Mouse (Mus musculus) retina, embryonic 14.5 days (tissue): ENCODE results near the gene Arhgef40.

ENCODE experiments used
- DNase-seq: peaks from one replicate; pipeline ENCODE4 v3.0.0-alpha.2; 2015; ENCODE audit warnings: low spot score

Gene Arhgef40

GRCm38 (mm10) chr14:51984247-51985231, at the start of gene Arhgef40:
Arhgef40 (plus strand) TSS chr14:51984719.
- DNase-seq = peak; percentile 79

GRCm38 (mm10) chr14:51939005-51939404, 45.5 kb upstream of the Arhgef40 start:
- DNase-seq = no peak

DNA sequence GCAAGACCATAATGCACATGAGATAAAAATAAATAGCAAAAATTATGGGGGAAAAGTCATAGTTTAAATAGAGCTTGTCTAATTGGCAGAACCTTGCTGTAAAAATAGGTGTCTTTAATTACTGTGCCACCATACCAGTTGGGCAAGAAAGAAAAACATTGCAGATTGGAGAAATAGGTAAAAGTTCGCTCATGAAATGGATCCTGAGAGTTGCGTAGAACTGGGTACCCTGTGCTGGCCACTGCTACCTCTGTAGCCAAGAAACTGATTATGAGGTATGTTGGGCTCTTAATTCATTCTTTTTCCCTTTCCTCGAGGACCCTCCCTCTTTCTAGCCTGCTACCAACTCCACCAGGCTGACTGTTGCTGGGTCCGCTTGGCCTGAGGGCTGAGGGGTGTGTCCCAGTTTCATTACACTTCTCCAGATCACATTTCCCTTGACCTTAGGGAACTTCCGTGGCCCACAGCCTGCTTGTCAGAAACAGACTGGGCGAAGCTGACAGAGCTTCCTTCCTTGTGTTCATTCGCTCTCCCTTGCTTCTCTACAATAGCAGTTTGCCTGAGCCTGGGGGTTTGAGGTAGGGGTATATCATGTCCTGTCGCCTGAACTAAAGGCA, 43.5 kb upstream of the Arhgef40 start:
- peak; percentile 15 for DNase-seq

GRCm38 (mm10) chr14:51941577-51941976, 42.9 kb upstream of the Arhgef40 start:
- DNase-seq = no peak

- no peak for DNase-seq
These were observed 42.3 kb upstream of the Arhgef40 start for GRCm38 (mm10) chr14:51942236-51942635.

- DNase-seq = no peak
These were observed 41.2 kb upstream of the Arhgef40 start for GRCm38 (mm10) chr14:51943336-51943735.

DNA sequence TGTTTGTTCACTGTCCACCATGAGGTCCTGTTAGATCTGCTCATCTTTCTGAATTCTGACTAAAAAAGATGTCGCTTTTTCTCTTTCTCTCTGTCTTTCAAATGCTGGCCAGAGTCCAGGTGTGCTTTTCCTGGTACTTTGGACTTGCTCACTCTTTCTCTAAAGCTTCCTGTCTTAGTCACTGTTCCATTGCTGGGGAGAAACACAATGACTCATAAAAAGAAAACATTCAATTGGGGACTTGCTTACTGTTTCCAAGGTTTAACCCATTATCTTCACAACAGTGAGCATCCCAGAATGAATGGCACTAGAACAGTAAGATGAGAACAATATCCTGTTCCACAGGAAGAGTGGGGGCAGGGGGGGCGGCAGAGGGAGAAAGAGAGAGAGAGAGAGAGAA, 24.2 kb upstream of the Arhgef40 start:
- DNase-seq = no peak

- no peak for DNase-seq
These were observed 17.1 kb upstream of the Arhgef40 start for GRCm38 (mm10) chr14:51967400-51967799.

DNA sequence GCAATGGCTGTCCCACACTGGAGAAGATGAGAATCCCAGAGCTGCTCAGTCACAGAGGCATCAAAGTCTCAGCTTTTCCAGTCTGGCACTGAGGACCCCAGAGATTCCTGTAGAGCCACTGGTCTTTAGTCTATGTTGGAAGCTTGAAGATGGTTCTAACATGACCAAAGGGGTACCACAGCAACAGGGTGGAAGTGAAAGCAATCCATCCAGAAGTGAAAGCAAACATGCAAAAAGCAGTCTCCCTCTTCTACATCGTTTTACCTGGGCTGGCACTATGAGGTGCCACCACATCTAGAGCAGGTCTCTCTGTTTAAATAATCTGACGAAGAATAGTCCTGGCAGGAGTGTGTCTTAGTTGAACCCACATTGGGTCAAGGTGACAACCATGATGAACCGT, 5.3 kb upstream of the Arhgef40 start:
- no peak for DNase-seq

DNA sequence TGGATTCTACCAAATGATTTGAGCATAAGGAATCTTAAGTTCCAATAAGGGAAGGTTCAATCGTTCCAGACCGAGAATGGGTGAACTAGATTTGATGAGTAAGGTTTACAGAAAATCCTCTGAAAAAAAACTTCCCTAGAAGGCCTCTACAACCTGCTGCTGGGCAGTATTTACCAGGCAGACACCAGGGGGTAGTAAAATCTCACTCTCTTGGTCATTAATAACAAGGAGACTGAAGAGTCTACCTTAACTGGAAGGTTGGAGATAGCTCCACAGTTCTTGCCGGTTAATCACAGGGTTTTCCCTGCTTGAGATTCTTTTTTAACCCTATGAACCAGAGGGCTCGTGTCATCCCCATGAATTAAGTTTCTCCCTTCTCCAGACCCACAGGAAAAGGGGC, 1.3 kb upstream of the Arhgef40 start:
- peak; percentile 28 for DNase-seq

GRCm38 (mm10) chr14:51983855-51984246, 668 bp upstream of the Arhgef40 start:
- no peak for DNase-seq

DNA sequence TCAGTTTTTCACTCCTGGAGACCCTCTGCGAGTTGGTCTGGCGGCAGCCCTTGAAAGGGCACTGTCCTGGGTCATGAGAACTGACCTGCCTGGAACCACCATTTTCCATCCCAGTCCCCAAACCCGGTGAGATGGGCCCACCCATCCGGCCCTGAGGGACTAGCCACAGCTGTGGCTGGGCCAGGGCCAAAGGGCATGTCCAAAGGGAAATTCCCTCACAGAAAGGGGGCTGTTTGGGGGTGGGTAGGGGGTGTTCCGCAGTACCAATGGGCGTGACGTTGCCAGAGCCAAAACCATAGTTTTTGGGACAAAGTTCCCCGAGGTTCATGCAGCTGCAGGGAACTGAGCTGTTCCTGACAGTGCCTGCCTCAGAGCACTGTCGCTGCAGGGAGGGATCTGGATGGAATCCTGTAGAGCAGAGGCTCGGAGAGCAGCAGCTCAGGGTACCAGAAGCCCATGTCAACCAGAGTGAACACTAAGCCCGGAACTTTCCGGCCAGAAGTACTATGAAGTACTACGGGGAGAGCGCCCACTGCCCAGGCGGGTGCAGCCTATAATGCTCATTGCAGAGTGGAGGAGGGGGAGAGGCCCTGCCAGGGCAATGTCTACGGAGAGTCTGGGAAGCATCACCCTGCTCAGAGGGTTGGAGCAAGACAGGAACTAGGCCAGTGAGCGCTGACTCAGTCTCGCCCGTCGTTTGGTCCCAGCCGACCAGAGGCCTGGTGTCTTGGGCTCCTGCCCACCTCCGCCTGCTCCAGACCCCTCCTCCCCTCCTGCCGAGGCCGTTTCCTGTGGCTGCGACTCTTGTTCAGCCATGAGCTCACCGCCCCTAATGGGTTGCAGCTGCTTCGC, 1.0 kb downstream of the Arhgef40 start:
- peak; percentile 76 for DNase-seq

GRCm38 (mm10) chr14:51986153-51986505, 1.6 kb downstream of the Arhgef40 start:
- DNase-seq = no peak

DNA sequence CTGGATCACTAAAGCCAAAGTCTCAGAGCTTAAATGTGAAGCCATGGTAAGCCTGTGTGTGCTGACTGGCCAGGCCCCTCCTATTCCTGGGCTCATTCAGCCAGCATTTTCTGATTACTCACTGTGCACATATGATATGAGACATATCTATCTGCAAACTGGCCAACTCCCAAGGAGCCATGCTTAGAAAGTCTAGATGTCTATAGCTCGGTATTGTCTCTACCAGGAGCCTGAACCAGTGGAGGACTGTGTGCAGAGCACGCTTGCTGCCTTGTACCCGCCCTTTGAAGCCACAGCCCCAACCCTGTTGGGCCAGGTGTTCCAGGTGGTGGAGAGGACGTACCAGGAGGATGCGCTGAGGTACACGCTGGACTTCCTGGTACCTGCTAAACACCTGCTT, 2.7 kb downstream of the Arhgef40 start:
- no peak for DNase-seq

GRCm38 (mm10) chr14:51988731-51989130, 4.2 kb downstream of the Arhgef40 start:
- DNase-seq = no peak

- no peak for DNase-seq
These were observed 5.0 kb downstream of the Arhgef40 start for GRCm38 (mm10) chr14:51989461-51989970.

- DNase-seq = no peak
These were observed 9.9 kb downstream of the Arhgef40 start for GRCm38 (mm10) chr14:51994453-51994852.

DNA sequence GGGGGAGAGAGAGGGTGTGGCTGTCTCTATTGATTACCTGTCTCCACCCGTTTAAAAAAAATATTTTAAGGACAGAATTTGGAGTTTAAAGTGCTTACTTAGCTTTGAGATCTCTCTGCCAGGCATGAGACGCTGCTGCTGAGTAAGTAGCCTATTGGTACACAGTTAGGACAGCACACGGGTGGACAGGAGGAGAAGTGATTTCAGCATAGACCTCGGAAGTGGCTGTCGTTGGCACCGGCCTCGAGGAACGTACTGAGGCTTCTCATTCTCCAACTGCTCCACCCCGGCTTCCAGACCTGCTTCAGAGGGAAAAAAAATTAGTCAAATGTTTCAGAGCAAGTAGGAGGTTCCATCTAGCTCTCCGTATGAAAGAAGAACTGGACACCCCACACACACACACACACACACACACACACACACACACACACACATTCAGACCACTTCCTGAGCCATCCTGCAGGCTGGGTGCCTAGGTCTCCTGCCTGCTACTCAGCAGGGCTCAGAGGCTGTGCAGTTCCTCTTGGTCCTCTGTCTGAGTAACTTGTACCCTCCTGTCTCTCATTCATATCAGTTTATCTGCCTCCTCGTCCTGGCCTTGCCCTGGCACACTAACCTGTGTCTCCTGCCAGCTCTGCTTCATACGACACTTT, 10.8 kb downstream of the Arhgef40 start:
- DNase-seq = no peak

- DNase-seq = peak; percentile 34
These were observed 11.8 kb downstream of the Arhgef40 start for GRCm38 (mm10) chr14:51996231-51996841.

DNA sequence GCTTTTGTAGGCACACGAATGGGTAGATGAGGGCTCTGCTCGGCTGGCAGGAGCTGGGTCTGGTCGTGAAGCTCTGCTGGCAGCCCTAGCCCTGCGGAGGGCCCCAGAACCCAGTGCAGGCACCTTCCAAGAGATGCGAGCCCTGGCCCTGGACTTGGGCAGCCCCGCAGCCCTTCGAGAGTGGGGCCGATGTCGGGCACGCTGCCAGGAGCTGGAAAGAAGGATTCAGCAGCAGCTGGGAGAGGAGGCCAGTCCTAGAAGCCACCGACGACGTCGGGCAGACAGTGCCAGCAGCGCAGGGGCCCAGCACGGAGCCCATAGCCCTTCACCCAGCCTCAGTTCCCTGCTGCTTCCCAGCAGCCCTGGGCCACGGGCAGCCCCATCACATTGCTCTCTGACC, 12.3 kb downstream of the Arhgef40 start:
- no peak for DNase-seq

- no peak for DNase-seq
These were observed 13.0 kb downstream of the Arhgef40 start for GRCm38 (mm10) chr14:51997483-51997882.
